Mouse (Mus musculus): ENCODE measurements at regions not wholly inside any gene's neighbourhood (a gene's known extent, or its start where the extent isn't known, plus 50 kb on each side); places are given as distances from the start of the nearest gene placed in this dataset.

GRCm38 (mm10) chr13:72400677-72401076 is 227.9 kb upstream of the Irx2 start:
- TF ChIP-seq CHD2 (IDR thresholded peaks at IDR 0.05; ENCODE audit: low read depth, low read length), result no peak
- no peak for TF ChIP-seq HCFC1 (IDR thresholded peaks at IDR 0.05; ENCODE audit: borderline replicate concordance, insufficient read depth, low read length)
- TF ChIP-seq MAFK (IDR thresholded peaks at IDR 0.05; ENCODE audit: insufficient read depth, low read depth, low read length), result no peak
- no peak for TF ChIP-seq ZNF384 (IDR thresholded peaks at IDR 0.05; ENCODE audit: low read depth, low read length)

All from ES-E14 (cell line).